Mouse (Mus musculus) gastrocnemius, postnatal 10 days (tissue): ENCODE measurements around the gene Peak1. TPM values are rescaled to one million over a fixed set of nuclear protein-coding genes. Genes with fewer than 3 reads are reported as not detected.

Source experiments
- DNase-seq: peaks from one replicate; pipeline ENCODE4 v3.0.0; 2021; ENCODE audit warnings: mixed read lengths
- total RNA-seq, 2 experiments: library from RNA; stranded (reverse); gene quantifications; 2 replicates each; pipeline ENCODE4 v1.2.3; 2021

Peak1 gene
- total RNA-seq, 2 experiments from 2014 or later: 18.7 to 26.5 TPM

GRCm38 (mm10) chr9:56415935-56416607 lies 1.8 kb downstream of the Peak1 start:
- no peak for DNase-seq

GRCm38 (mm10) chr9:56415393-56415792 lies 2.5 kb downstream of the Peak1 start:
- DNase-seq: no peak

GRCm38 (mm10) chr9:56414322-56414721 lies 3.5 kb downstream of the Peak1 start:
- DNase-seq: no peak

GRCm38 (mm10) chr9:56412716-56413115 lies 5.2 kb downstream of the Peak1 start:
- no peak for DNase-seq

GRCm38 (mm10) chr9:56409928-56410327 lies 7.9 kb downstream of the Peak1 start:
- no peak for DNase-seq

GRCm38 (mm10) chr9:56404619-56405018 lies 13.2 kb downstream of the Peak1 start:
- no peak for DNase-seq

GRCm38 (mm10) chr9:56396306-56396705 lies 21.6 kb downstream of the Peak1 start:
- no peak for DNase-seq

- DNase-seq: no peak
These were observed 25.0 kb downstream of the Peak1 start for GRCm38 (mm10) chr9:56392857-56393256.

GRCm38 (mm10) chr9:56382786-56383185 lies 35.1 kb downstream of the Peak1 start:
- DNase-seq: no peak

- no peak for DNase-seq
These were observed 43.5 kb downstream of the Peak1 start for GRCm38 (mm10) chr9:56374401-56374800.

GRCm38 (mm10) chr9:56370710-56371109 lies 47.2 kb downstream of the Peak1 start:
- DNase-seq: no peak

GRCm38 (mm10) chr9:56368814-56369213 lies 49.1 kb downstream of the Peak1 start:
- DNase-seq: no peak

GRCm38 (mm10) chr9:56363306-56363705 lies 54.6 kb downstream of the Peak1 start:
- DNase-seq: no peak

- no peak for DNase-seq
These were observed 58.6 kb downstream of the Peak1 start for GRCm38 (mm10) chr9:56359261-56359660.

- no peak for DNase-seq
These were observed 62.7 kb downstream of the Peak1 start for GRCm38 (mm10) chr9:56355186-56355585.

- DNase-seq: no peak
These were observed 71.5 kb downstream of the Peak1 start for GRCm38 (mm10) chr9:56346321-56346720.

- no peak for DNase-seq
These were observed 78.3 kb downstream of the Peak1 start for GRCm38 (mm10) chr9:56339426-56340195.

- DNase-seq: no peak
These were observed 83.5 kb downstream of the Peak1 start for GRCm38 (mm10) chr9:56334363-56334762.

GRCm38 (mm10) chr9:56332774-56333173 lies 85.1 kb downstream of the Peak1 start:
- no peak for DNase-seq

GRCm38 (mm10) chr9:56326511-56327005 lies 91.3 kb downstream of the Peak1 start:
- DNase-seq: no peak

- no peak for DNase-seq
These were observed 92.1 kb downstream of the Peak1 start for GRCm38 (mm10) chr9:56325725-56326124.

GRCm38 (mm10) chr9:56324576-56325355 lies 93.1 kb downstream of the Peak1 start:
- DNase-seq: no peak

- DNase-seq: no peak
These were observed 96.6 kb downstream of the Peak1 start for GRCm38 (mm10) chr9:56321291-56321690.
